Mouse (Mus musculus): ENCODE results near the gene Iscu. TPM values are rescaled to one million over a fixed set of nuclear protein-coding genes. Genes with fewer than 3 reads are reported as not detected.
A peak's percentile ranks its signal among the peaks of the same experiment; 100 is the strongest.
"Not testable (repeated sequence)": the region's sequence is repeated elsewhere in the genome, so short reads cannot be mapped to it uniquely, and the experiment has no call there.

The Iscu gene
- polyA plus RNA-seq, 1 experiment, result 196 TPM

DNA sequence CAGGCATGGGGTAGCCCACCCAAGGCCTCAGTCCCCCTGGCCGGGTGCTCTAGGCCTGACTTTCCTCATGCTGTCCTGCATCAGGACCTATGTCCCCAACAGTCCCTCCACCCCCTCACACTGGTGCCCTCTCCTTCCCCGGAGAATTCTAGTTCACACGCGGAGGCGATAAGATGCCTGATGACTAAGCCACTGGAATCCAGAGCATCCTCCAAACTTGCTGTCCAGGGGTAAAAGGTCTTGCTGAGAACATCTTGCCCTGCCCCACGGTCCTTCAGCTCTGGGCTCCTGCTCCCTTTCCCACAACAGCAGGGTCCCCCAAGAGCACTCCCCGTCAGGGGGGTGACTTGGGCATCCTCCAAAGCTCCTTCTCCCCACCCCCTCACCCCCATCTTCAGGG is 10.1 kb downstream of the Iscu start:
- H3K27ac ChIP-seq (ENCODE audit: insufficient read depth, low read length), result no peak overlapping the region
- H3K4me1 ChIP-seq (ENCODE audit: control insufficient read depth, insufficient read depth, low read length), result no peaks in the 10 kb centered on the region
- H3K4me3 ChIP-seq (ENCODE audit: insufficient read depth, low read length), result no peak overlapping the region
- no peak for TF ChIP-seq CTCF (IDR thresholded peaks at IDR 0.05; ENCODE audit: extremely low read depth, insufficient read depth, low read length)
- TF ChIP-seq POLR2A (IDR thresholded peaks at IDR 0.05; ENCODE audit: extremely low read depth, insufficient read depth, low read length), result no peak

DNA sequence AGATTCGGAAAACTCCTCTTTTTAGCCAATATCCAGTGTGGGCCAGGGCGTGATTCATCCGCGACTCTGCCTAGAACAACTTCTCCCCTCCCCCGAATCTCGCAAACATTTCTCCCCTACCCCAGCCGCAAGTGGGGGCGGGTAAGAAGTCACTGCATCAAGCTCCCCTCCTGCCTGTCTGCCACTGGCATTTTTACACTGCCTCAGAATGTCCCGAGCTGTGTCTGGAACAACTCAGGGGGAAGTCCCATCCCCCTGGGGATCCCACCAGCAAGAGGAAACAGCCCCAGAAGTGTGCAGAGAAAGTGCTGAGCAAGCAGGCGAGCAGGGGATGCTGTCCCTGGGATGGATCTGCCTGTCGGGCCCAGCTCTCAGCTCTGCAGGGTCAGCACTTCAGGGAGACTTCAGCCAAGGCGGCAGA is 11.0 kb downstream of the Iscu start:
- Histone ChIP-seq H3K4me3 (ENCODE audit: insufficient read depth, low read length) (no peak overlapping the region), H3K4me1 (ENCODE audit: control insufficient read depth, insufficient read depth, low read length) (no peaks in the 10 kb centered on the region), H3K27ac (ENCODE audit: insufficient read depth, low read length) (no peak overlapping the region)
- no peak for TF ChIP-seq POLR2A (IDR thresholded peaks at IDR 0.05; ENCODE audit: extremely low read depth, insufficient read depth, low read length)
- no peak for TF ChIP-seq CTCF (IDR thresholded peaks at IDR 0.05; ENCODE audit: extremely low read depth, insufficient read depth, low read length)

DNA sequence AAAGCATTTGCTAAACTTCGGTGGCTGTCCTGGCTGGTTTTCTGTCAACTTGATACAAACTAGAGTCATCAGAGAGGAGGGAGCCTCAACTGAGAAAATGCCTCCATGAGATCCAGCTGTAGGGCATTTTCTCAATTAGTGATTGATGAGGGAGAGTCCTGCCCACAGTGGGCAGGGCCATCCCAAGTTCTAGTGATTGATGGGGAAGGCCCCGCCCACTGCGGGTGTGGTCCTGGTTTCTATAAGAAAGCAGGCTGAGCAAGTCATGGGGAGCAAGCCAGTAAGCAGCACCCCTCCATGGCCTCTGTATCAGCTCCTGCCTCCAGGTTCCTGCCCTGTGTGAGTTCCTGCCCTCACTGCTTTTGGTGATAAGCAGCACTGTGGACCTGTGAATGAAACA is 11.6 kb downstream of the Iscu start:
- 0 out of 2 replicates have a peak overlapping the region, but pooled peaks have one; percentile 33 for H3K27ac ChIP-seq (ENCODE audit: insufficient read depth, low read length)
- H3K4me1 ChIP-seq (ENCODE audit: control insufficient read depth, insufficient read depth, low read length); H3K4me3 ChIP-seq (ENCODE audit: insufficient read depth, low read length): not testable (repeated sequence)

DNA sequence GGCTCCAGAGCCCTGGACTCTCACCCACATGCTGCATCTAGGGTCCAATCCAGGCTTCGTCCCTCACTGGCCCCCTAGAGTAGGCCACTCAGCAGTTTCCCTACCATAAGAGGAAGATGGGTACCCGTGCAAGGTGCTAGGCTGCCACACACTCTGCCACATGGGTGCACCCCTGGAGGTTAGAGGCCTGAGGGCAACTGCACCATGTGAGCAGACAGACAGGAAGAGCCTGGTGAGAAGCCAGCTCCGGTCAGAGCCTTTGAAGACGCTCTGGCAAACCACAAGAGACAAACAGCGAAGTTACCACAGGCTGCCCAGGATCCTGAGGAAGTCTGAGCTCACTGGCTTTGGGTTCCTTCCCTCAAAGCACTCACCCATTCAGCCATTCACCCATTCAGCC is 14.4 kb downstream of the Iscu start:
- no peak overlapping the region for H3K27ac ChIP-seq (ENCODE audit: insufficient read depth, low read length)
- TF ChIP-seq POLR2A (IDR thresholded peaks at IDR 0.05; ENCODE audit: extremely low read depth, insufficient read depth, low read length), result no peak
- no peak for TF ChIP-seq CTCF (IDR thresholded peaks at IDR 0.05; ENCODE audit: extremely low read depth, insufficient read depth, low read length)
- H3K4me3 ChIP-seq (ENCODE audit: insufficient read depth, low read length), result no peak overlapping the region
- H3K4me1 ChIP-seq (ENCODE audit: control insufficient read depth, insufficient read depth, low read length), result no peaks in the 10 kb centered on the region

DNA sequence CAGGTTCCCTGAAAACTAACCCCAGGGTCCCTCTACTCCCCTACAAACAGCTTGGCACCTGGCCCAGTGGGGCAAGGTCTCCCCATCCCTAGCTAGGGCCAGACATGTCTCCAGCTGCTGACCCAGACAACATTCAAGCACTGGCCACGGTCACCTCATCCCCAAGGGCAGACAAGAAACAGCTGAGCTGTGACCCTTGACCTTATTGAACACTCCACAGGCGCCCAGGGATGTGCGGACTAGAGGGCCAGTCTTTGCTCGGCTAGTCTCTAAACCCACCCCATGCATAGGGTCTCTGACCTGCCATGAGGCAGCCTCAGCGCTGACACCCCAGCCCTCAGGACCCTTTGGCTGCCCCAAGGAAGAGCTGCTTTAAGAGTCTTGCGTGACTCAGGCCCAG is 16.1 kb downstream of the Iscu start:
- no peaks in the 10 kb centered on the region for H3K4me1 ChIP-seq (ENCODE audit: control insufficient read depth, insufficient read depth, low read length)
- no peak for TF ChIP-seq POLR2A (IDR thresholded peaks at IDR 0.05; ENCODE audit: extremely low read depth, insufficient read depth, low read length)
- TF ChIP-seq CTCF (IDR thresholded peaks at IDR 0.05; ENCODE audit: extremely low read depth, insufficient read depth, low read length), result no peak
- no peak overlapping the region for H3K27ac ChIP-seq (ENCODE audit: insufficient read depth, low read length)
- no peak overlapping the region for H3K4me3 ChIP-seq (ENCODE audit: insufficient read depth, low read length)

DNA sequence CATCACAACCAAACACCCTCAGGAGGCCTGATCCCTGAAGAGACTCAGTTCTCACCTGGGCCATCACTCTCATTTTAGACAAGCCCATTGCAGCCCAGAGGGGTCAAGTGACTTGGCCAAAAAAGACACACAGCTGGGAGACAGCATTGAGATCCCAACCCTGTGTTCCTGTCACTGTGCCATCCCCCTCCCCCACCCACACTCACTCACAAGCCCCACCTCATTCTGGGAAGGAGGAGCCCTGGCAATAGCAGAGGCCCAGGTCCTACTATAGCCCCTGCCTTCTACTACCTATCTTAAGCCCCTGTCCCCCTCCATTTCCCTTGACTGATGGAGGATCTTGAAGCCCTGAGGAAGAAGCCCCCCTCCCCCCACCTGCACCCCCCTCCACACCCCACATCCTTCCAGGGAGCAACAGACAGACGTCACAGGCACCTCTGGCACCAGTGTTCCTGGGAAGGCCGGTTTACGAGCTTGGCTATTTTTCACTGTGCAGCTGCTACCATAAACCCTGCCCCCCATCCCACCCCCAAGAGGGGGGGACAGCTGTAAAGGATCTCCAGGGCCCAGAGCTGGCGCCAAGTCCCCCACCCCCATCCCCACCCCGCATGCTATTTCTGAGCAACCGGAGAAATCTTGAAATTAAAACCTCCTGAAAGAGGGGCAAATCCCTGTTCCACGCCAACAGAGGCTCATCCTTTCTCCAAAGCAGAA is 16.7 kb downstream of the Iscu start:
- no peak overlapping the region for H3K27ac ChIP-seq (ENCODE audit: insufficient read depth, low read length)
- H3K4me3 ChIP-seq (ENCODE audit: insufficient read depth, low read length), result no peak overlapping the region
- TF ChIP-seq POLR2A (IDR thresholded peaks at IDR 0.05; ENCODE audit: extremely low read depth, insufficient read depth, low read length) (no peak), CTCF (IDR thresholded peaks at IDR 0.05; ENCODE audit: extremely low read depth, insufficient read depth, low read length) (no peak)
- H3K4me1 ChIP-seq (ENCODE audit: control insufficient read depth, insufficient read depth, low read length), result no peaks in the 10 kb centered on the region

DNA sequence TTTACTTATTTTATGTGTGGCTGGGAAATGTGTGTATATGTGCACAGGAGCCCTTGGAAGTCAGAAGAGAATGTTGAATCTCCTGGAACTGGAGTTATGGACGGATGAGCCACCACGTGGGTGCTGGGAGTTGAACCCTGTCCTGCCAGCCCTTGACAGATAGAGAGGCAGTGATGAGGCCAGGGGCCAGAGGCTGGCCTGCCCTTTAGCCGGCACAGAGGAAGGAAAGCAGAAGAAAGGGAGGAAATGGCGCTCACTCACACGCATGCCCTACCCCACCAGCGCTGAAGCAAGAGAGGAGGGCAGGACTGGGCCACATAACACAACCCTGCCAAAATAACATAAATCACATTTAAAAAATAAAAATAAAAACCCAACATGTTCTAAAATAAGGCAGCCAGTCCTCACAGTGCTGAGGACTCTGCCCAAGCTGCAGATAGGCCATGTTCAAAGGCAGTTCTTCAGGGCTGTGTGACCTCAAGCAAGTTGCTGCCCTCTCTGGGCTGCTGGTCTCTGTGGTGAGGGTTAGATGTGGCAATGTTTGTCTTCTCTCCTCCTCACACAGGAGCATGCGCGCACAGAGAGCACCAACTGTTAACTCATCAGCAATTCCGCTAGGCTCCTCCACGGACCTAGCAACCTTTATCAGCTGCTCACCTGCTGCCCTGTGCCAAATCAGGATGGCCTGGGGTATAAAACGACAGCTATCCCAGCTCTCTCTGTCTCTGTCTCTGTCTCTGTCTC is 18.1 kb downstream of the Iscu start:
- H3K27ac ChIP-seq (ENCODE audit: insufficient read depth, low read length), result no peak overlapping the region
- H3K4me3 ChIP-seq (ENCODE audit: insufficient read depth, low read length), result no peak overlapping the region
- no peaks in the 10 kb centered on the region for H3K4me1 ChIP-seq (ENCODE audit: control insufficient read depth, insufficient read depth, low read length)
- no peak for TF ChIP-seq CTCF (IDR thresholded peaks at IDR 0.05; ENCODE audit: extremely low read depth, insufficient read depth, low read length)
- no peak for TF ChIP-seq POLR2A (IDR thresholded peaks at IDR 0.05; ENCODE audit: extremely low read depth, insufficient read depth, low read length)

DNA sequence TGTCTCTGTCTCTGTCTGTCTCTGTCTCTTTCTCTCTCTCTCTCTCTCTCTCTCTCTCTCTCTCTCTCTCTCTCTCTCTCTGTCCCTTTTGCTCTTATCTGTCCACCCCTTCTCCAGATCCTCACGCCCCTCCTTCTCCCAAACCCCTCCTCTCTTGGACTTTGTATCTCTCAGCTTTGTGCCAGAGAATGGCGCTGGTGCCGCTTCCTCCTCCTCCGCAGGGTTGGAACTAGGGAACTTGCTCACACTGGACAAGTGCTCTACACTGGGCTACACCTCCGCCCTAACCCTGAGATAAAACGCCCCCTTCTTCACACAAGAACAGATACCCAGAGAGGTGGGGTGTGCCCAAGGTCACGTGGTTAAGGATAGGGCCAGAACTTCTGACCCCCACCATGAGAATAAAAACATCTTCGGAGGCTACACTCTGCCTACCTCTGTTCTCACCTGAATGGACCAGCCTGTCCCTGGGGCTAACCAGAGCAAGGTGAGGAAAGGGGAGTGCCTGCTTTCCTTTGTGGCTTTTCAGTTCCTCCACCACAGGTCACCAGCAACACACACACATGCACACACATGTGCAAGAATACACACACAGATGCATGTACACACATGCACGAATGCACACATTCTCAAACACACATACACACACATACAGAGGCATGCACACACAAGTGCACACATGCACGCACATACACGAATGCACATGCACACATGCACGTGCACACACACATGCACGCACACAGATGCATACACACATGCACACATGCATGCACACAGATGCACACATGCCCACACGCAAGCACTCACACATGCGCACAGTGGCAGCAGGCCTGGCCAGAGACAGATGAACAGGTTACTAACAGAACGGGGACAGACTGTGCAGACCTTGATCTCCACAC is 18.9 kb downstream of the Iscu start:
- TF ChIP-seq POLR2A (IDR thresholded peaks at IDR 0.05; ENCODE audit: extremely low read depth, insufficient read depth, low read length) (no peak), CTCF (IDR thresholded peaks at IDR 0.05; ENCODE audit: extremely low read depth, insufficient read depth, low read length) (no peak)
- Histone ChIP-seq H3K4me1 (ENCODE audit: control insufficient read depth, insufficient read depth, low read length) (no peaks in the 10 kb centered on the region), H3K27ac (ENCODE audit: insufficient read depth, low read length) (no peak overlapping the region), H3K4me3 (ENCODE audit: insufficient read depth, low read length) (no peak overlapping the region)

DNA sequence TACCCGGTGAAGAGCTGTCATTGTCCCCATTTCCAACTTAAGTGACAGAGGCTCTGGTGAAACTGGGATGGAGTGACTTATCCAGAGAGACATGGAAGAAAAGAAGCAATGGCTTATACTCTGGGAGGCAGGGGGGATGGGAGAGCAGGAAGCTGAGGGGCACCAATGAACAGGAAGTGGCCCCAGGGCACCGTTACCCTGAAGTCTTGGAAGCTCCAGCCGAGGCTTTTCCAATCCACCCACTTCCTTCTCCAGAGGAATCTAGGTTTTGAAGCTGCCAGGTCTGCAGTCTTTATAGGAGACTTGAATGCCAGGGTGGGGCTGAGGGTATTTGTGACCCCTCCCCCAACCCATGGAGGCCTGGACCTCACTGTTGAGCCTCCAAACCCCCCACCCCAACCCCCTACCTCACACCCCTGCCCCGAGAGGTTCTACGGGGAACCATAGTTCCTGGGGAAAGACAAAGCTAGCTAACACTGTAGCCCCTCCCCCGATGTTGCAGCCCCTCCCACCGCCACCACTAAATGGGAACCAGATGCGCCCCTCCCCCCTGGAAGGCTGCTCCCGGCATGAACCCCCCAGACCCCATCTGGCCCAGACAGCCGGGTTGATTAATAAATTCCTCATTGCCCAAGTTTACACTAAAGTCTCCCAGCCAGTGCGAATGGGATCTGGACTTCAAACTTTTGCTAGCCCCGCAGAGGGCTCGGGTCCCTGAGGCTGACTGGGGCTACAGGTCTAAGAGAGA is 24.0 kb downstream of the Iscu start:
- no peak overlapping the region; the same call in 1 of the 2 replicates for H3K4me3 ChIP-seq (ENCODE audit: insufficient read depth, low read length)
- no peak for TF ChIP-seq CTCF (IDR thresholded peaks at IDR 0.05; ENCODE audit: extremely low read depth, insufficient read depth, low read length)
- TF ChIP-seq POLR2A (IDR thresholded peaks at IDR 0.05; ENCODE audit: extremely low read depth, insufficient read depth, low read length), result no peak
- no peaks in the 10 kb centered on the region for H3K4me1 ChIP-seq (ENCODE audit: control insufficient read depth, insufficient read depth, low read length)
- no peak overlapping the region for H3K27ac ChIP-seq (ENCODE audit: insufficient read depth, low read length)

Data from cortical plate, adult 2 months (tissue).